Mouse (Mus musculus) spleen, postnatal 4 days (tissue): ENCODE measurements around the gene Cacna1c.

ENCODE experiments used
- DNase-seq, 2 experiments: peaks; one replicate each; pipeline ENCODE4 v3.0.0; 2022; ENCODE audit warnings: low spot score in 2 of 2

Cacna1c gene

DNA sequence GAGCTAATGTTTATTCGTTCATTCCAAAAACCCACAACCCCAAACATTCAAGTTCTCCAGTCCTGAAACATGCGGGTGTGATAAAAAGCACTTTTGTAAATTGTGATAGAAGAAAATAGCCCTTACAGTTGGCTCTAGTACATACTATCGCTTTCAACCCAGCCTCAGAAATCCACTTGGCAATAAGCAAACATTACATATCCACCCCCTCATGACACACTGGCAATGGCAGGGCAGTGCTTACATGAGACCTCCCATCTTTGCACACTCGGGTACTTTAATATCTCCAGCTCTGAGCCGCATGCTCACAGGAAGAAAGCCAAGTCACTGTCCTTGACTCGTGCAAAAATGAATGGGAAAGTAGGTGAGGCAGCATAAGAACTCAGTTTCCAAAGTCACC is 232.4 kb downstream of the Cacna1c start:
- DNase-seq = no peak

DNA sequence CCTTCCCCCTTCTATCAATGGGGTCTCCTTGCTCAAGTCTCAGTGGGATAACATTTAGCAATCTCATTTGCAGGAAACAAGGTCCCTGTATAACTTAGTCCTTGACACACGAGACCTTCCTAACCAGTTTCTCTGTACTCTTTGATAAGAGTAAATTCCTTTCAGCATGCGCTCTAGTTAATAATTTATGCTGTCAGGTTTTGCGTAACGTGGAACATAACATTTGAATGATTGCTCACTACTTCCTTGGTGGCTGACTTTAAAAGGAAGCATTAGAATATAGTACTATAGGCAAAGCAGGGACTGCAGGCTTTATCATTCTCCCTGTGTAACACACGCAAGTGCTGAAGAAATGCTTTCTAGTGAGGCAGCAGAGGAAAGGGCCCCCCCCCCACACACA is 232.9 kb downstream of the Cacna1c start:
- no peak for DNase-seq

DNA sequence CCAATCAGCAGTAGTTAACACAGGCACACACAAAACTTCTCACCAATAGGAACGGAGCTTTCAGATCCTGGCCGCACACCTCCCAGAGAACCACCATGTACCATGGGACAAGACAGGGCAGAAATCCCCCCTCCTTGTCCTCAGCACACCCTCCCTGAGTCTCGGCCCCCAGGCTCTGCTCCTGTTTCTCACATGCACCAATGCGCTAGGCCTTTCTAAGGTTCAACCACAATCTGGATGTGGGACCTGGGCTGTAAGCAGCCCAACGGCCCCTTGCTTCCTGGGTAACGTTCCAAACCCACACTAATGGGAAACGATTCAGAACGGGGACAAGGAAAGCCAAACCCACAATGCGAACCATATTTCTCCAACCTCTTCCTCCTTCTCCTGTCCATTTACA is 237.7 kb downstream of the Cacna1c start:
- DNase-seq = no peak

DNA sequence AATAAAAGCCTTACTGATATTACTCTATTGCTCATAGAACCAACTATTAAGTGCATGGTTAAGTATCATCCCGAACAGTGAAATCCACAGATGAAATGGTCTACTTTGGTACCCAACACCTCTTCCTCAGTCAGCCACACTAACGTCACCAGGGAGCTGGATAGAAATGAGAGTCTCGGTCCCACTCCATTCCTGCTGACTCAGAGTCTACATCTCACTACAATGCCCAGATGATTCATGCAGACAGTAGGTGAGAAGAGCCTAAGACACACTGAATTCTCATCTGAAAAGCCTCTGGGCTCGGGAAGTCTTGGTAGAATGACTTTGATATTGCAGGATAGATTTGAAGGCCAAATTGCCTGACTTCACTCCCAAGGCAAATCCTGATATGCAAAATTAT is 240.0 kb downstream of the Cacna1c start:
- DNase-seq = no peak

DNA sequence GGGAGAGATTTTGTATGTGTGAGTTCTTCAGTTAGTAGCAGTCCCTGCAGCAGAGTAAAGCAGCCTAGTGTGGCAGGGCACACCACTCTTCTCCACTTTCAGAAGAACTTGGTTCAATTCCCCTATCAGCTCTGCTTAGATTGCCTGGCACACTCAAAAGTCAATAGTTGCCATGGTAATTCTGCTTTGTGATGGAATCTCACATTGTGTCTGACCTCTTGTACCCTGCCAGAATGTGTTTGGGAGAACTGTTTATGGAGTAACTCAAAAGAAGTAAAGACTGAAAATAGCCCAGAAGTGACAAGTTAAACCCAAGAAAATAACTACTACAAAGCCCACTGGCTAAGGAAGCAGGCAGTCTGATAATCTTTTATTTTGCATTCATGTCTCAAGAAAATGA is 240.4 kb downstream of the Cacna1c start:
- no peak for DNase-seq

DNA sequence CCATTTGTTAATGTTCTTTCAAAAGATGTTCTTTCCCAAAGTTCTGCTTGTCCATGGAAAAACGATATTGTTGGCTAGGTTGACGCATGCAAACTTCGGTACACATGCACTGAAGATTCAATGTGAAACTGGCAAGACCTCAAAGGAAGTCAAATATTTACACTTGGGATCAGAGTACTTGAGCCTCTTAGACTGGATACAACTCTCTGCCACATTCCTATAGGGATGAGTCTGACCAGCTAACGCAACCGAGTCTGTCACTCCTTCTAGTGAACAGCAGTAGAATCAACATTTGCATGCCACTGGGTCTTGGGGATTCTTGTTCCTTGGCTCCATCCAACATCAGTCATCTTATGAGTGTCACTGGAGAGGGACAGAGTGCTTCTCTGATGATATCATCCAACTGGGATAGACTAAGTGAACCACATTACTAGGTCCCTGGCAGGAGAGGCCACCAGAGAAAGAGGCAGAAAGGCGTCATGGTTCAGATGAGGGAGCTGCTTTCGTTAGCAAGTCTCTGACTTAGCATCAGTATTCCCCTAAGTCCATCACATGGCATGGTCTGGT is 241.1 kb downstream of the Cacna1c start:
- no peak for DNase-seq

DNA sequence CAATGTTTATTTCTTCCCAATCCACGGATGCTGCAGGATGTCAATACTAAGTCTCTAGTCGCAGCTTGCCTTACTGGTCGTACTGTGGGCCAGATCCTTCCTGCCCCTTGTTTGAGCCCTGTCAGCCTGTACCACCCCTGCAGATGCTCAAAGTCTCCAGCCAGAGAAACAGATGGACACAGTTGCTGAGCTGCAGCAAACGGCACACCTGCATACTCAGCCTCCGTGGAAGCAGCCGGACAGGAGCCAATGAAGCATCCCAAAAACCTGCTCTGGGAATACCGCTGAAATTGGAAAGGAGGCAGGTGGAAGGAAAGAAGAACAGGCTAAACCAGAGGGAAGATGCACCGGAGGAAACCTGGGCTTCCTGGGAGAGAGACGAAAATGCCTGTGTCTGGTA is 243.8 kb downstream of the Cacna1c start:
- no peak for DNase-seq

DNA sequence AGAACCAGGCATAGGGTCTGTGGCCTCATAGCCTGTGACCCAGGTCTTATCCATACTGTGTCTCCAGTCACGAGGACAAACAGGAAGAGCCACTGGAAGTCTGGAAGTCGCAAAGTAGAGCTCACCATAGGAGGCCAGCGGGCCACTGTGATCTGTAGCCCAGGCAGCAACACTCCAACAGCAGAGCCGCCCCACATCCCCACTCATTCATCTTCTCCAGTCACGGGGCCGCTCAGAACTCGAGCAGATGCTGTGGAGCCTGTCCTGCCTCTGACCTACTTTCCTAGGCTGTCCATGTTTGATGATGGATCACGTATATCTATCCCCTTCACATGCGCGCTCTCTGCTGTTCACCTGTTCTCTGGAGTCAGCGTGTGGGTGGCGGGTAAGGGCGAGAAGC is 246.0 kb downstream of the Cacna1c start:
- DNase-seq = no peak

DNA sequence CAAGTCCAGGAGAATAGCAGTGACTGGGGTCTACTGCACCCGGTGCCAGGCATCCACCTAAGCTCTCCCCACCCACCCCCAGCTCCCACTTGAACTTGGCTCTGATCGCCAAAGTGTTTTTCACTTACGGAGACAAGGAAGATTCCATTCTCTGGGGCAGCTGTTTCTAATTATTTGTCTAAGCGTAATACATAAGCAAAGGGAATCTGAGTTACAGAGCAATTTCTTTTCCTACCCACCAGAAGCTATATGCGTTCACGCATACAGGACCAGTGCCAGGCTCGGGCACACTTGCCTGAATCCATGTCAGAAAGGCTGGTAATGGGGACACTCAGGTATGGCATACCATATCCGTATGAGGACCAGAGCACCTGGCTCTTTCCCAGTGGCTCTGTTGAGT is 248.9 kb downstream of the Cacna1c start:
- DNase-seq = no peak

DNA sequence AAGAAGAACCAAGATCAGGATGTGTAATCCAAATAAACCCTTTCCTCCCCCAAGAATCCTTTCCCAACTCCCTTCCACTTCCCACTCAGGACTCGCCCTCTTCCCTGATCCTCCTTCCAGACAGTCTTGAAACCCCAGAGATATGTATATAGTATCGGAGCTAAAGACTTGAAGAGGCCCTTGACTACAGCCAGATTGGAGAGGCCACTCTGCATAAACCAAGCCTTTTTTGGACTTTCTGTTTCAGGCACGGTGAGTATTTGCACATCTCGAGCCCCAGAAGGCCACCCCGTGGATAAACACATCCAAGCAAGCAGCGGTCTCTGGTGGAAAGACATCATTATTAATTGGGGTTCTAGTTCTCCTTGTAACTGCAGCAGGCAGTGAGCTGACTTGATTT is 249.6 kb downstream of the Cacna1c start:
- DNase-seq = no peak

DNA sequence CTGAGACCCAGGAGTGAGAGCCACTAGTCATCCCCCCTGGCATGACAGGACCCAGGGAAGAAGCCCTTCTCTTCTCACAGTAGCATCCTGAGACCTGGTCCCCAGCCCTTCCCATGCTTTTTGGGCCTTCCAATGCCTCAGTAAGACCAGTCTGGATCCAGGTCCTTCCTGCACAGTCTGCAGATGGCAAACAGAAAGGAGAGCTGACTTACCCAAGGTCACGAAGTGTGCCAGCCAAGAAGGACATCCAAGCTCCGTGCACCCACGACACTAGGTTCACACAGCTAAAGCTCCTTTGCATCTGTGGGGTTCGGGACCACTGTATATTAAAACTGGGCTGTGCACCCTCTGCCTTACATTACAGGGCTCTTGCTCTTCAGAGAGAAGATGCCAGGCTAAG is 252.1 kb downstream of the Cacna1c start:
- DNase-seq = no peak

DNA sequence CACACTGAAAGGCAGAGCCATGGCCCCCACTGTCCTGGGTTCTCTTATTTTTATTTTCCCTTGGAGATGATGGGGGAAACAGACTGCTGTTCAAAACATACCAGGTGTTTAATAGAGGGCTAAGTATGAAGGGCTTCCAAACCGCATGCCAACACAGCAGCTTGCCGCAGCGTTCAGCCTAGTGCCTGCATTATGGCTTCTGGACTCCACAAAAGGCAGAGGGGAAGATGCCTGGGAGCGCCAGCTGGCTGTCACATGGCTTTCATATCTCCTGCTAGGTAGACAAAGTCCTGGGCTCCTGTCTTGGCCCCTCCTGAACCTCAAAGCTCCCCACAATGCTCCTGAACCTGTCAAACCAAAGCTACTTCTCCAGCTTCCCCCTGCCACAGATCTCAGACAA is 254.4 kb downstream of the Cacna1c start:
- DNase-seq = no peak

DNA sequence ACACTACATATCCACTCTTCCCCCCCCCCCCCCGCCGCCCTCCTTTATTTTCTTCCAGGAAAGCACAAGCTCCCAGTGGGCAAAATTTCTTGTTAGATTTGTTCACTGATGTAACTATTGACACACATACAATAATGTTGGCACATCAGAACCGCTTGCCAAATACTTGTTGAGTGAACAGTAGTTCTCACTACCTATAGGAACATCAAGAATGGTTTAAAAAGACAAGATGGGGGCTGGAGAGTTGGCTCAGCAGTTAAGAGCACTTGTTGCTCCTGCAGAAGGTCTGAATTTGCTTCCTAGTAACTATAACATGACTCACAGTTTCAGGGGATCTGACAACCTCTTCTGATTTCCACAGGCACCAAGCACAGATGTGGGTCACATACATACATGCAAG is 255.2 kb downstream of the Cacna1c start:
- no peak for DNase-seq

DNA sequence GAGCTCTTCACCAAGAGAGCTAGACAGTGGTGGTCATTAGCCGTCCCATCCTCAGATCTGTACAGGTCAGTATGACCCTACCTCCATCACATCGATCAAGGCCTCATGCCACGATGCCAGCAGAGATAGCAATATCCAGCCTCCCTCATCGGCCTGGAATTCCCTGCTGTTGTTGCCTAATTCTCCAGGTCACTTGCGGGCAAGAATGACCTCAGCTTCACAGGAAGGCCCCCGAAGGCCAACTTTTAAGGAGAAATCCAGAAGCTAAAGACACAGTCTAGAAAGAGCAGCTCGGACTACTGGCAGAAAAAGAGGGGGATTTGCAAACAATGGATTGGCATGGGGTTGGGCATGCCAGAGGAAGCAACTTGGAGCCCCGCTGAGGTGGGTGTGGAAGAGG is 256.6 kb downstream of the Cacna1c start:
- DNase-seq = no peak

DNA sequence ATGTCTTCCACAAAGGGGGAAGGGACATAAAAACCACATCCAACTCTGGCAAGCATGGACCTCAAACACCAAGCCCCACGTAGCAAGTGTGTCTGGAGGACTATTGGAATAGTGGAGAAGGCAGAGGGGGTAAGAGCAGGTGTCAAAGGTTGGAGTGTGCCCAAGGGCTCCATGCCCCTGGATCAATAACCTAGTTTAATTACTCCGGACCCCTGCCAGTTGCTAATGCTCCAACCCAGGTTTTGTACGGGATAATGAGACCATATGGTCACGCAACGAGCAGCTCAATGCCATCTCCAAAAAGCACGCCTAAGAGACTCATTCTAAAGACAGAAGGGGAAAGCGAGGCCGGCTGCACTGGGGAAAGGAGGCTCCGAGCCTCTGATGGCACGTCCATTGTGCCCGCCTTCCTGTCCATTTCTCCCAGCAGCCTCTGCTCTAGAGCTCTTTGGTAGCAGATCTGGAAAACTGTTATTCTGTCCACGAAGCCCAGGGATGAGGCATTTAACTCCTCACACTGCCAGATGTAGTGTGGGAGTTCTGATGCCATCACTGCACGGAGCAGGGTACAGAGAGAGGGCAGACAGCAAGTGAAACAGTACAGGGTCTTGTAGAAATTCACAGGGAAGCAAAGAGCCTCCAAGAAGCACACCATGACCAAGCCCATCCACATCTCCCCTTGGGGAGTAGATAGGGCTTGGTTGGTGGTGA is 257.7 kb downstream of the Cacna1c start:
- no peak for DNase-seq

DNA sequence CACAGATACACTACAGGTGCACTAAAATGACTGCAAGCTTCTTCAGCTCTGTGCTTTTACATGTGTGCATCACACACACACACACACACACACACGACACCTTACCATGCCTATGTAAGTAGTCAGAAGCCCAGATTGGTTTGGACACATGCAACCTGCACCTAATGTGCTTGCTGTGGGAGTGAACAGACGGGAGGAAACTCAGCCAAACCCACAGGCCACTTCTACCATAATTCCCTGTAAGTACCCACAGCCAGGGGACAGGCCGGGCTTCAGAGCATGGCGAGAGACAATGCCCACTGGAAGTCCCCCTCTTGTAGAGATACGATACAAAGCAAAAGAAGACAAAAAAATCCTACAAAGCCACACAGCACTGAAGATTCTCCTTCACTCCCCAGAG is 258.7 kb downstream of the Cacna1c start:
- no peak for DNase-seq

DNA sequence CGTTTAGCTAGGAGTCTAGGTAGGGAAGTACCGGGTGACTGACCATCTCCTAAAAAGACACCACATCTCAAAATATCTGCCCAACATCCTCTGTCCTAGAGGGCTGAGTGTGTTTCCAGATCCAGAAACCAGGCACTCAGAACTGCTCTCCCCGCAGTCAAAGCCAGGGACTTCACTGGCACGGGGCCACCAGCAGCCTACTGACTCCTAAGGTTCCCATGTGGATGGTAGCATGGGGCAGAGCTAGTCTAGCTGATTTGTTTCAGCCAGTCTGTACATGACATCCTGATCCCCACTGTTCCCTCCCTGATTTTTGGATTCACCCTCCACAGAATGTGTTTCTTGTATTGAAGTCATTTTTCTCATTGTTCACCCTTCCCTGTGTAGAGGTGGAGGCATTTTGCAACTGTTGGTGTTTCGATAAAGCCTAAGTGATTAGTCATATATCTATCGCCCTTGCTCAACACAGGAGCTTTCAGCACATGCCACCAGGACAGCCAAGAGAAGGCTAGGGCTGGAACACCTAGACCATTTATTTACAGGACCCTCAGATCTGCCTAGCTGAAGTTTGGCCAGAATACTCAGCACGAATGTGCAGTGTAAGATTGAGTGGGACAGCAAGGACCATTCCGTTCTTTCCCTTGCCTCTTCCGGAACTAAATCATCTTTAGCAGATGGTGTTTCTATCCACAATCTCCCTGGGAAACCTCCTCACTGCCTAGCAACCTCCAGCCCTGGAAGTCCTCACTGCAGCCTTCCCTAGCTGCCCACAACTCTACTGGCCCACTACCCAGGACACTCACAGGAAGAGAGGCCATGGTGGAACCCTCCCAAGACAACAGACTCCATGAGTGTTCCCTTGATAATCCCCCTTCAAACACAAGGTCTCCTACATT is 260.4 kb downstream of the Cacna1c start:
- DNase-seq = no peak

DNA sequence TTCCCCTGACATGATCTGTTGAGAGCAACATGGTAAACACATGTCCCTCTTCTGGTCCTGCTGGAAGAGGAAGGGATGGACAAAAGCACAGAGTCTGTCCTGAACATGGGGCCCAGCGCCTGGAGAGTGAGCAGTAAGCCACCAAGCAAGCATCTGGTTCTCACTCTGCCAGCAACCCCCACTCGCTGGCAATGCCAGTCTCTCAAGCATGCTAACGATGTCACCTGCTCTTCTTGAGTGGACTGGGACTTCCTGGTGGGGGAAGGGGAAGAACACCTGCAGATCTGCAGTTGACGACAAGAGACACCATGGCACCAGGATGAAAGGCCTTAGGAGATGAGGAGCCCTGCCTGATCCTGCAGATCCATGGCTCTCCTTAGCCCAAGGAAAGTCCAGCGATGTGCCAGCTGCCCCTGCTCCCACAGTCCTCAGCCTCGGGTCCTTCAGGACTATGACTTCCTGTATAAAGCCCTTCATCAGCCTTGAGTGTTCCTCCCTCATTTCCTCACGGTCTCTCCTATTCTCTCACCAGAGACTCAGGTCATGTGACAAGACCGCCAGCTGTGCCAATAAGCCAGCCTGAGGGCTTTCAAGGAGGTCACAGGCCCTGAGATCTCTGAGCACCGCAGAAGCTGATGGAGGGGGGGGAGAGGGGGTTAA is 261.8 kb downstream of the Cacna1c start:
- no peak for DNase-seq

DNA sequence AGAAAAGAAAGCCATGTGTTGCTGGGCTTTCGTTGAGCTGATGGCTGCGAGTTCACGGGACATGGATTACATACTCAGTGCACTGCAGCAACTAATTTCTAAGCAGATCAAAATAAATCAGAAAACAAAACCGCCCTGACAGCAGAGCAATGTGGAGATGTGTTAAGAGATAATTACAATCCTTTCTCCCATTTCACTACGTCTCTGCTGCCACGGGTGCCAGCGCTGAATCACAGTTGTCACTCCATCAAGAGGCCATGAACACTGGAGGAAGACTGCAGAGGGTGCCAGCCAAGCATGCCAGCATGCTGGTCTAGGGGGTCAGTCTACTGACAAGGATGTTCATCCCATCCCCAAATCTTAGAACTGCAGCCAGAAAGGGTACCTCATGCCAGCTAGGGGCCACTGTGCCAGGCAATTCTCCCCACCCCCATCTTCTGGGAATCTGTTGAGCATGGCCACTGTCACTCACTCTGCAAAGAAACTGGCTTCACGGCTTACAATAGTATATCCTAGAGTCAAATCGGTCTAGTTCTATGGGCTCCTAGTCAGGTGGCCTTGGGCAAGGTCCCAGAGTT is 263.1 kb downstream of the Cacna1c start:
- DNase-seq = no peak

DNA sequence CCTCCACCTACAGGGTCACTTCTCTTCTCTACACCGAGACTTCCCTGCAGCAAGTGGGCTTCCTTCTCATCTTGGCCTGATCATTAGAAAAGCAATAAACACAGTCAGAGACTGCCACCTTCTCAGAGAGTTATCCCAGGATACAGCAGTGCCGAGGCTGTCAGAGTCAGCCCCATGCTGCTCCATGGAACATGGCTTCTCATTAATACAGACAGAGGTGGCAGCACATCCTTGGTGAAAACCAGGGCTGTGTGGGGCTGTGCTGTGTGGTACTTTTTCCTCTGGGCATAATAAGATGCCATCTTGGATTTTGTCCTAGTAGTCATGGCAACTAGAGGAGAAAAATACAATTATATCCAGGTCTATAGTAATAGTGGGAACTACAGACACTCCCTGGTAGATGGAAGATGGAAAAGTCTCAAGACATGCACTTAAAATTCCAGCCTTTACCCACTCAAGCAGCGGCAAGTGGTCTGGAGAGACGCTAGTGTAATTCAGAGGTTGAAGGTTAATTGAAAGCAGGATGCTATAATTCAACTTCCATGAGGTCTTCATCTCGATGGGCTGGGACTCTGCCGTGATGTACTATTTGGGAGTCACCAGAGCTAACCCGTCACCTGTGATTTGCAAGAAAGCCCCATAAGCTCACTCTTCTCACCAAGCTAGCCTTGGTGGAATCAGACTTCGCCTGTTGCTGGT is 264.1 kb downstream of the Cacna1c start:
- no peak for DNase-seq

DNA sequence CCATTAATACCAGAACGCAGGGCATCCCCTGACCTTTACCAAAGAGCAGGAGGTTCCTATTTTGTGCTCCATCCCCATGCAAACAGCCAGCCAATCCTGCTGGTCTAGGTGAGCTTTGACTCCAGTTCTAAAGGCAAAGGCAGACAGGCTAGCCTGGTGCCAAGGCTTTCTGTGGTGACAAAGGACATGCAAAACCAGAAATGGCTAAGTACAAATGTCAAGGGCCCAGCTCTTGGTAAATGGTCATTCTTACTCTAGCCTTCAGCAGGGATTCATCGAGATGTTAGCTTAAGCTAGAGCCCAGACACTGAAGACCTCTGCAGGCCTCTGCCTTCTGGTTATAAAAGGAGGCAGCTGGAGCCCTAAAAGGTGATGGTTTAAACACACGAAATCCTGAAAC is 269.5 kb downstream of the Cacna1c start:
- no peak for DNase-seq

DNA sequence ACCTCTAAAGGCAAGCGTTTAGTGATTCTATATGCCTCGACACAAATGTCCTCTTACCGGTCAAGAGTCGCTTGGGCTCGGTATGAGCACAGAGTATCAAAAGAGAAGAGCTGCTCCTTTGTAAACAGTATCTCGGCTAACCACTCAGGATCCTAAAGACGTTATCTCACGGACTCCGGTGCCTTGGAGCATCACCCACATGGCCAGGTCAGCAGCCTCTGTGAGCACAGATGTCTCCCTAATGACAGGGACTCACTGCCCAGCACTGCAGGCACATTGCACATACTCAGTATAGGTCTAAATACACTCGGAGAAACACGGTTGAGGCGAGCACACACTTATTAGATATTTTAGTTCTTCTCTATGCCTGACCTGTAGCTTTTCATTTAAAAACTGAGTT is 271.8 kb downstream of the Cacna1c start:
- no peak for DNase-seq
